Mouse (Mus musculus): ENCODE results near the gene Ispd. TPM values are rescaled to one million over a fixed set of nuclear protein-coding genes. Genes with fewer than 3 reads are reported as not detected.

Gene Ispd
- polyA plus RNA-seq, 1 experiment from 2014 or later: 9.0 TPM

- H3K27ac ChIP-seq: no peak overlapping the region
- H3K36me3 ChIP-seq: no peaks in the 10 kb centered on the region
- no peak overlapping the region for H3K4me2 ChIP-seq
- H3K9ac ChIP-seq: no peak overlapping the region
- no peak overlapping the region for H3K4me3 ChIP-seq
- no peaks in the 10 kb centered on the region for H3K9me3 ChIP-seq
- WGBS: 89% methylated on average over 4 of the region's 4 CpGs
- ATAC-seq (ENCODE audit: insufficient number of reproducible peaks, low FRiP score, low TSS enrichment, low read depth): 0 out of 2 replicates have a peak, but pooled peaks have one; percentile 30
- H3K4me1 ChIP-seq: no peaks in the 10 kb centered on the region
- H3K27me3 ChIP-seq: no peaks in the 10 kb centered on the region
Measured at GRCm38 (mm10) chr12:36678220-36678619, 297.0 kb downstream of the Ispd start.

GRCm38 (mm10) chr12:36680883-36681505 lies 299.7 kb downstream of the Ispd start:
- H3K36me3 ChIP-seq: no peaks in the 10 kb centered on the region
- H3K27ac ChIP-seq: no peak overlapping the region
- H3K27me3 ChIP-seq: no peaks in the 10 kb centered on the region
- H3K4me2 ChIP-seq: no peak overlapping the region
- no peak overlapping the region for H3K4me3 ChIP-seq
- 68% methylated on average over 2 of the region's 2 CpGs for WGBS
- no peak for ATAC-seq (ENCODE audit: insufficient number of reproducible peaks, low FRiP score, low TSS enrichment, low read depth)
- H3K4me1 ChIP-seq: no peaks in the 10 kb centered on the region
- no peak overlapping the region for H3K9ac ChIP-seq
- H3K9me3 ChIP-seq: no peaks in the 10 kb centered on the region

GRCm38 (mm10) chr12:36681779-36682178 lies 300.5 kb downstream of the Ispd start:
- Histone ChIP-seq H3K36me3 (no peaks in the 10 kb centered on the region), H3K9me3 (no peaks in the 10 kb centered on the region), H3K9ac (no peak overlapping the region), H3K27ac (no peak overlapping the region), H3K4me2 (no peak overlapping the region), H3K4me3 (no peak overlapping the region), H3K27me3 (no peaks in the 10 kb centered on the region), H3K4me1 (no peaks in the 10 kb centered on the region)
- ATAC-seq (ENCODE audit: insufficient number of reproducible peaks, low FRiP score, low TSS enrichment, low read depth): no peak
- 65% methylated on average over 6 of the region's 6 CpGs for WGBS

- no peak overlapping the region for H3K27ac ChIP-seq
- WGBS: 63% methylated on average over 2 of the region's 2 CpGs
- H3K4me1 ChIP-seq: no peaks in the 10 kb centered on the region
- H3K4me2 ChIP-seq: no peak overlapping the region
- no peak overlapping the region for H3K4me3 ChIP-seq
- ATAC-seq (ENCODE audit: insufficient number of reproducible peaks, low FRiP score, low TSS enrichment, low read depth): no peak
- H3K9me3 ChIP-seq: no peaks in the 10 kb centered on the region
- no peak overlapping the region for H3K9ac ChIP-seq
- no peaks in the 10 kb centered on the region for H3K27me3 ChIP-seq
- no peaks in the 10 kb centered on the region for H3K36me3 ChIP-seq
Measured at GRCm38 (mm10) chr12:36694072-36694471, 312.8 kb downstream of the Ispd start.

GRCm38 (mm10) chr12:36704380-36704779 lies 323.1 kb downstream of the Ispd start:
- H3K4me3 ChIP-seq: no peak overlapping the region
- no peaks in the 10 kb centered on the region for H3K9me3 ChIP-seq
- no peaks in the 10 kb centered on the region for H3K4me1 ChIP-seq
- WGBS: 44% methylated on average over 1 of the region's 1 CpGs
- H3K27me3 ChIP-seq: no peaks in the 10 kb centered on the region
- H3K4me2 ChIP-seq: no peak overlapping the region
- no peak for ATAC-seq (ENCODE audit: insufficient number of reproducible peaks, low FRiP score, low TSS enrichment, low read depth)
- H3K27ac ChIP-seq: no peak overlapping the region
- no peaks in the 10 kb centered on the region for H3K36me3 ChIP-seq
- no peak overlapping the region for H3K9ac ChIP-seq

GRCm38 (mm10) chr12:36708810-36709209 lies 327.6 kb downstream of the Ispd start:
- Histone ChIP-seq H3K4me1 (0 out of 2 replicates have a peak, but pooled peaks cover 3% of the 10 kb centered on the region), H3K4me2 (no peak overlapping the region), H3K9ac (no peak overlapping the region), H3K27me3 (no peaks in the 10 kb centered on the region), H3K4me3 (no peak overlapping the region), H3K36me3 (no peaks in the 10 kb centered on the region), H3K27ac (no peak overlapping the region), H3K9me3 (no peaks in the 10 kb centered on the region)
- WGBS: 77% methylated on average over 1 of the region's 1 CpGs
- ATAC-seq (ENCODE audit: insufficient number of reproducible peaks, low FRiP score, low TSS enrichment, low read depth): no peak

- Histone ChIP-seq H3K4me1 (0 out of 2 replicates have a peak, but pooled peaks cover 10% of the 10 kb centered on the region), H3K4me2 (peak overlapping the region; percentile 32), H3K9me3 (no peaks in the 10 kb centered on the region), H3K27me3 (no peaks in the 10 kb centered on the region), H3K36me3 (no peaks in the 10 kb centered on the region), H3K9ac (0 out of 2 replicates have a peak overlapping the region, but pooled peaks have one; percentile 28), H3K27ac (no peak overlapping the region), H3K4me3 (peak overlapping the region; percentile 22)
- 12% methylated on average over 17 of the region's 17 CpGs for WGBS
- no peak for ATAC-seq (ENCODE audit: insufficient number of reproducible peaks, low FRiP score, low TSS enrichment, low read depth)
Measured at GRCm38 (mm10) chr12:36713866-36714662, 332.8 kb downstream of the Ispd start.

GRCm38 (mm10) chr12:36717526-36717925 lies 336.3 kb downstream of the Ispd start:
- 0 out of 2 replicates have a peak overlapping the region, but pooled peaks have one; percentile 7 for H3K27ac ChIP-seq
- H3K27me3 ChIP-seq: no peaks in the 10 kb centered on the region
- 29% methylated on average over 5 of the region's 5 CpGs for WGBS
- no peak overlapping the region for H3K4me3 ChIP-seq
- no peak overlapping the region for H3K9ac ChIP-seq
- ATAC-seq (ENCODE audit: insufficient number of reproducible peaks, low FRiP score, low TSS enrichment, low read depth): no peak
- H3K9me3 ChIP-seq: no peaks in the 10 kb centered on the region
- H3K4me1 ChIP-seq: peaks cover 15% of the 10 kb centered on the region; the same call in 1 of the 2 replicates
- no peak overlapping the region for H3K4me2 ChIP-seq
- H3K36me3 ChIP-seq: no peaks in the 10 kb centered on the region

GRCm38 (mm10) chr12:36718417-36718816 lies 337.2 kb downstream of the Ispd start:
- Histone ChIP-seq H3K27ac (no peak overlapping the region), H3K4me1 (peaks cover 15% of the 10 kb centered on the region; the same call in 1 of the 2 replicates), H3K36me3 (no peaks in the 10 kb centered on the region), H3K27me3 (no peaks in the 10 kb centered on the region), H3K9me3 (no peaks in the 10 kb centered on the region), H3K9ac (no peak overlapping the region), H3K4me2 (no peak overlapping the region), H3K4me3 (no peak overlapping the region)
- no peak for ATAC-seq (ENCODE audit: insufficient number of reproducible peaks, low FRiP score, low TSS enrichment, low read depth)
- WGBS: 54% methylated on average over 2 of the region's 2 CpGs

- no peak for ATAC-seq (ENCODE audit: insufficient number of reproducible peaks, low FRiP score, low TSS enrichment, low read depth)
- Histone ChIP-seq H3K9ac (no peak overlapping the region), H3K36me3 (no peaks in the 10 kb centered on the region), H3K9me3 (no peaks in the 10 kb centered on the region), H3K4me2 (no peak overlapping the region), H3K4me1 (peaks cover 11% of the 10 kb centered on the region; the same call in 1 of the 2 replicates), H3K27me3 (no peaks in the 10 kb centered on the region), H3K27ac (no peak overlapping the region), H3K4me3 (no peak overlapping the region)
- 56% methylated on average over 3 of the region's 3 CpGs for WGBS
Measured at GRCm38 (mm10) chr12:36719074-36719473, 337.8 kb downstream of the Ispd start.

GRCm38 (mm10) chr12:36720779-36721178 lies 339.5 kb downstream of the Ispd start:
- Histone ChIP-seq H3K9me3 (no peaks in the 10 kb centered on the region), H3K4me3 (no peak overlapping the region), H3K9ac (no peak overlapping the region), H3K4me2 (no peak overlapping the region), H3K36me3 (no peaks in the 10 kb centered on the region), H3K4me1 (peaks cover 9% of the 10 kb centered on the region; the same call in 1 of the 2 replicates), H3K27me3 (no peaks in the 10 kb centered on the region), H3K27ac (peak overlapping the region; percentile 73)
- ATAC-seq (ENCODE audit: insufficient number of reproducible peaks, low FRiP score, low TSS enrichment, low read depth): peak; percentile 52
- 42% methylated on average over 3 of the region's 3 CpGs for WGBS

GRCm38 (mm10) chr12:36721223-36721622 lies 340.0 kb downstream of the Ispd start:
- peak; percentile 83 for ATAC-seq (ENCODE audit: insufficient number of reproducible peaks, low FRiP score, low TSS enrichment, low read depth)
- no peak overlapping the region for H3K4me3 ChIP-seq
- H3K9ac ChIP-seq: no peak overlapping the region
- H3K27me3 ChIP-seq: no peaks in the 10 kb centered on the region
- WGBS: 20% methylated on average over 6 of the region's 6 CpGs
- H3K4me2 ChIP-seq: 0 out of 2 replicates have a peak overlapping the region, but pooled peaks have one; percentile 12
- no peaks in the 10 kb centered on the region for H3K9me3 ChIP-seq
- peaks cover 9% of the 10 kb centered on the region; the same call in 1 of the 2 replicates for H3K4me1 ChIP-seq
- H3K27ac ChIP-seq: peak overlapping the region; percentile 73
- H3K36me3 ChIP-seq: no peaks in the 10 kb centered on the region
